Mouse (Mus musculus): ENCODE data around the gene H60b. TPM values are rescaled to one million over a fixed set of nuclear protein-coding genes. Genes with fewer than 3 reads are reported as not detected.

The H60b gene
- total RNA-seq, 1 experiment: 1.3 TPM

- DNase-seq (ENCODE audit: low read depth, low spot score): no peak
- Histone ChIP-seq H3K9me3 (ENCODE audit: control insufficient read depth, insufficient read depth, low read depth, low read length) (no peaks in the 10 kb centered on the region), H3K4me3 (ENCODE audit: insufficient read depth in 1 of 2, low read depth in 1 of 2, low read length in 2 of 2, poor library complexity in 1 of 2, severe bottlenecking in 1 of 2) (no peak overlapping the region), H3K27ac (ENCODE audit: insufficient read depth, low read depth, low read length, poor library complexity, severe bottlenecking) (no peak overlapping the region), H3K36me3 (ENCODE audit: control insufficient read depth, insufficient read depth, low read length, poor library complexity, severe bottlenecking) (no peaks in the 10 kb centered on the region), H3K9ac (ENCODE audit: insufficient read depth, low read depth, low read length, poor library complexity, severe bottlenecking) (no peak overlapping the region), H3K4me1 (ENCODE audit: control insufficient read depth in 2 of 2, insufficient read depth in 2 of 2, low read length in 2 of 2, poor library complexity in 1 of 2) (no peaks in the 10 kb centered on the region)
- TF ChIP-seq ZC3H11A (IDR thresholded peaks at IDR 0.05; ENCODE audit: borderline replicate concordance, low read depth, low read length): no peak
- 0 out of 2 replicates have a peak, but pooled peaks have one; percentile 27 for TF ChIP-seq ZNF384 (IDR thresholded peaks at IDR 0.05; ENCODE audit: low read depth, low read length)
- in situ Hi-C loops (cut with MboI; ENCODE audit: low sequenced_read_pairs in 2 of 2, unreplicated experiment in 2 of 2): no loop called here
Observed at GRCm38 (mm10) chr10:22295676-22296075, 137.3 kb downstream of the H60b start.

DNA sequence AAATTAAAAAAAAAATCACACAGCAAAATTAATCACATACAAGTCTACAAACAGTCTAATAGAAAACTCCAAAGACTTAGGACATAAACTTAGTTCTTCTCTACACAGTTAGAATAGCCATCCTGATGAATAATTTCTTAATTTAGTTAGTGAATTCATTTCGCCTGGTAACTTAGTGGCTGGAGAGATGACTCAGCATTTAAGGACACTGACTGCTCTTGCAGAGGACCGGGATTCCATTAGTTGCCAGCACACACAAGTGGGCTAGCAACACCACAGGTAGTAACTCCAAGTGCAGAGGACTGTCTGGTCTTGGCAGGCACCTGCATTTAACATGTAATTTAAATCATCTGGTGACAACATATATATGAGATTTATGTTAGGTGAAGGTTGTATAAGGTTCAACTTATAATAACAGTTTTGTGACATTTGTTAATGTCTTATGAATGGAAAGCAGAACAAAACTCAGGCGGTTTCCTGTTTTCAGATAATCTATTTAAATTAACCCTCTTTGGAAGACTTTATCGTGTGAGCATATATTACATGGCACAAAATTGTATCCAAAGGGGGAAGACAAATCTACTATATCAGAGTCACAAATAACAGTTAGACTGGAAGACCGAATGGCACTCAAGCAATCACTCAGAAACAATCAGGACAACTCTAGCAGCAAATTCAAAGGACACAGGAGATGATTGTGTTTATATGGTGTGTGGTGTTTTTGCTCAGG lies 138.8 kb downstream of the H60b start:
- in situ Hi-C loops (cut with MboI; ENCODE audit: low sequenced_read_pairs in 2 of 2, unreplicated experiment in 2 of 2): no loop called here
- TF ChIP-seq CHD2 (IDR thresholded peaks at IDR 0.05; ENCODE audit: low read depth, low read length): no peak
- no peak for TF ChIP-seq HCFC1 (IDR thresholded peaks at IDR 0.05; ENCODE audit: borderline replicate concordance, insufficient read depth, low read length)
- TF ChIP-seq ZC3H11A (IDR thresholded peaks at IDR 0.05; ENCODE audit: borderline replicate concordance, low read depth, low read length): no peak
- peak; percentile 90 for TF ChIP-seq MAFK (IDR thresholded peaks at IDR 0.05; ENCODE audit: insufficient read depth, low read depth, low read length)
- Histone ChIP-seq H3K36me3 (ENCODE audit: control insufficient read depth, insufficient read depth, low read length, poor library complexity, severe bottlenecking) (no peaks in the 10 kb centered on the region), H3K4me1 (ENCODE audit: control insufficient read depth in 2 of 2, insufficient read depth in 2 of 2, low read length in 2 of 2, poor library complexity in 1 of 2) (no peaks in the 10 kb centered on the region), H3K27ac (ENCODE audit: insufficient read depth, low read depth, low read length, poor library complexity, severe bottlenecking) (no peak overlapping the region), H3K9me3 (ENCODE audit: control insufficient read depth, insufficient read depth, low read depth, low read length) (no peaks in the 10 kb centered on the region), H3K4me3 (ENCODE audit: insufficient read depth in 1 of 2, low read depth in 1 of 2, low read length in 2 of 2, poor library complexity in 1 of 2, severe bottlenecking in 1 of 2) (no peak overlapping the region), H3K9ac (ENCODE audit: insufficient read depth, low read depth, low read length, poor library complexity, severe bottlenecking) (no peak overlapping the region)
- no peak for DNase-seq (ENCODE audit: low read depth, low spot score)

DNA sequence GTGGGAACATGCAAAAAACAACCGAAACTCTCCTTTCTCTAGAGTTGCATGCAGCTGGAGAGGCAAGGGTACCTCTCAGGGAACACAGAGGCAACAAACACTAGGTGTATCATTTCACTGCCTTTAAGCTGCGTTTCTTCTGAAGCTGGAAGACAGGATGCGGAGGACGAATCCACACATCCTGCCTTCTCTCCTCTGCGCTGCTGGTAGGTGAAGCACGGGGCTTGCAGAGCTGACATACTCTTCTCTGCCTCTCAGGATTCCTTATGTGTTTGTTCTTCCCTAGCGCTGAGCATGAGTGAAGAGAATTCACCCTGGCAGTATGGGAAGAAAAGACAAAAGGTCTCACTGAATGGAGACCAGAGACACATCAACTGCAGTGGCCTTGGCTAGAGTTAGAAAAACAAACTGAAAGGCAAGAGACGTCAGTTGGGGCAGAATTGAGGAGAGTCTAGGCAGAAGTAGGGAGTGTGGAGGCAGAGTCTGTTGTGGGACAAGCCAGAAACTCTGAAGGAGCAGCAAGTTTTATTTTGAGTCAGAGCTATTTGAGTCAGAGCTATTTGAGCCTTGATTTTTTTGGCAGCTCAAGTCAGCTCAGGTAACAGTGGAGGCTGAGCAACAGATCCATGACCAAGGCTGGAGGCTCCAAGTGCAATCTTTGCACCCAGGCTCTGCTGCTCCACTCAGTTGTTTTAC lies 139.5 kb downstream of the H60b start:
- Histone ChIP-seq H3K27ac (ENCODE audit: insufficient read depth, low read depth, low read length, poor library complexity, severe bottlenecking) (no peak overlapping the region), H3K9ac (ENCODE audit: insufficient read depth, low read depth, low read length, poor library complexity, severe bottlenecking) (no peak overlapping the region), H3K4me1 (ENCODE audit: control insufficient read depth in 2 of 2, insufficient read depth in 2 of 2, low read length in 2 of 2, poor library complexity in 1 of 2) (no peaks in the 10 kb centered on the region), H3K4me3 (ENCODE audit: insufficient read depth in 1 of 2, low read depth in 1 of 2, low read length in 2 of 2, poor library complexity in 1 of 2, severe bottlenecking in 1 of 2) (no peak overlapping the region), H3K36me3 (ENCODE audit: control insufficient read depth, insufficient read depth, low read length, poor library complexity, severe bottlenecking) (no peaks in the 10 kb centered on the region), H3K9me3 (ENCODE audit: control insufficient read depth, insufficient read depth, low read depth, low read length) (no peaks in the 10 kb centered on the region)
- in situ Hi-C loops (cut with MboI; ENCODE audit: low sequenced_read_pairs in 2 of 2, unreplicated experiment in 2 of 2): no loop called here
- no peak for TF ChIP-seq ZC3H11A (IDR thresholded peaks at IDR 0.05; ENCODE audit: borderline replicate concordance, low read depth, low read length)
- no peak for TF ChIP-seq ZNF384 (IDR thresholded peaks at IDR 0.05; ENCODE audit: low read depth, low read length)
- TF ChIP-seq HCFC1 (IDR thresholded peaks at IDR 0.05; ENCODE audit: borderline replicate concordance, insufficient read depth, low read length): no peak
- TF ChIP-seq MAFK (IDR thresholded peaks at IDR 0.05; ENCODE audit: insufficient read depth, low read depth, low read length): no peak
- no peak for TF ChIP-seq CHD2 (IDR thresholded peaks at IDR 0.05; ENCODE audit: low read depth, low read length)
- DNase-seq (ENCODE audit: low read depth, low spot score): no peak

DNA sequence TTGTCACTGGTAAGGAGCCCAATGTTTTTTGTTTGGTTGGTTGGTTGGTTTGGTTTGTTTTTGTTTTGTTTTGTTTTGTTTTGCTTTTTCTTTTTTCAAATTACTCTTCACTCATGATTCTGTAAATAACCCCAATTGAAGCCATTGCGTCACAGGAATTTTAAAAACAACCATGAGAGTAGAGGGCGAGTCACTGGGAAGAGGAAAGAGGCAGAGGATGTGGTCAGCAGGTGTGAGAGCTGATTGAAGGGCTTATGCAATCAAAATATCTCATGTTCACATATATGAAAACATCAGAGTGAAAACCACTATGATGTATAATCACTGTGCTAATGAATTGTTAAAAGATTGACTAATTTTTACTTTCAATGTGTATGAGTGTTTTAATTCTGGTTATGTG lies 140.9 kb downstream of the H60b start:
- in situ Hi-C loops (cut with MboI; ENCODE audit: low sequenced_read_pairs in 2 of 2, unreplicated experiment in 2 of 2): no loop called here
- Histone ChIP-seq H3K27ac (ENCODE audit: insufficient read depth, low read depth, low read length, poor library complexity, severe bottlenecking) (no peak overlapping the region), H3K9ac (ENCODE audit: insufficient read depth, low read depth, low read length, poor library complexity, severe bottlenecking) (no peak overlapping the region), H3K4me1 (ENCODE audit: control insufficient read depth in 2 of 2, insufficient read depth in 2 of 2, low read length in 2 of 2, poor library complexity in 1 of 2) (no peaks in the 10 kb centered on the region), H3K36me3 (ENCODE audit: control insufficient read depth, insufficient read depth, low read length, poor library complexity, severe bottlenecking) (no peaks in the 10 kb centered on the region), H3K4me3 (ENCODE audit: insufficient read depth in 1 of 2, low read depth in 1 of 2, low read length in 2 of 2, poor library complexity in 1 of 2, severe bottlenecking in 1 of 2) (no peak overlapping the region), H3K9me3 (ENCODE audit: control insufficient read depth, insufficient read depth, low read depth, low read length) (no peaks in the 10 kb centered on the region)
- DNase-seq (ENCODE audit: low read depth, low spot score): no peak
- no peak for TF ChIP-seq ZC3H11A (IDR thresholded peaks at IDR 0.05; ENCODE audit: borderline replicate concordance, low read depth, low read length)
- TF ChIP-seq HCFC1 (IDR thresholded peaks at IDR 0.05; ENCODE audit: borderline replicate concordance, insufficient read depth, low read length): no peak
- no peak for TF ChIP-seq ZNF384 (IDR thresholded peaks at IDR 0.05; ENCODE audit: low read depth, low read length)
- no peak for TF ChIP-seq CHD2 (IDR thresholded peaks at IDR 0.05; ENCODE audit: low read depth, low read length)
- no peak for TF ChIP-seq MAFK (IDR thresholded peaks at IDR 0.05; ENCODE audit: insufficient read depth, low read depth, low read length)
